Comparison of ENCODE assay signal across 24 mouse cellular contexts in genomic region chr17:82999710-83000109, GRCm38 (mm10).
DNase-seq lines count a peak whose midpoint lies in the region; ATAC-seq and TF ChIP-seq lines count a peak whose summit lies in the region.
"Had no signal": no experiment of that assay in that cellular context is flagged by ENCODE, and none has a peak within 500 bp of the region (broad histone marks: within the 10 kb centered on the region; RNA-seq: fewer than 3 reads in every experiment).

No protein-coding gene starts in this region.

- TF ChIP-seq POLR2A in testis, adult 2 months (IDR thresholded peaks at IDR 0.05; ENCODE audit: control insufficient read depth, low read depth, low read length), result no peak

- H3K4me3 ChIP-seq in kidney, embryonic 16.5 days (ENCODE audit: low read length), result no peak overlapping the region
- peak overlapping the region; percentile 32 for H3K4me3 ChIP-seq in testis, adult 2 months (ENCODE audit: control insufficient read depth, low read depth, low read length)
- H3K4me3 ChIP-seq: embryonic facial prominence, embryonic 12.5 days; embryonic facial prominence, embryonic 15.5 days; gastrocnemius, adult 2 months; hindbrain, embryonic 12.5 days; hindbrain, embryonic 15.5 days had no signal

- H3K9ac ChIP-seq in kidney, embryonic 16.5 days (replicated peaks; ENCODE audit: low read length), result no peak overlapping the region
- H3K9ac ChIP-seq: embryonic facial prominence, embryonic 12.5 days; embryonic facial prominence, embryonic 15.5 days; forebrain, postnatal 0 days; hindbrain, embryonic 12.5 days; hindbrain, embryonic 15.5 days had no signal

- no peak for DNase-seq in kidney, postnatal 36 days
- peak; percentile 22 to 25 for DNase-seq in kidney, postnatal 4 days
- DNase-seq in kidney, adult 9 months, result no peak
- DNase-seq in testis, postnatal 14 days (ENCODE audit: low spot score), result no peak
- DNase-seq: adrenal gland, adult 2 months; adrenal gland, postnatal 14 days; B cell, adult 2 months; cerebellum, adult 11 months; cerebellum, adult 2 months; cerebellum, adult 9-11 months; cerebellum, postnatal 25 days; forebrain, postnatal 0 days; gastrocnemius, adult 2 months; gastrocnemius, postnatal 14 days; heart, adult 11 months had no signal

- 41% methylated on average over 10 of the region's 10 CpGs for WGBS in kidney, embryonic 16.5 days

- H3K4me2 ChIP-seq in kidney, embryonic 16.5 days (replicated peaks; ENCODE audit: low read depth, low read length), result peak overlapping the region; percentile 2; the same call in 1 of the 2 replicates
- H3K4me2 ChIP-seq: embryonic facial prominence, embryonic 12.5 days; embryonic facial prominence, embryonic 15.5 days; heart, embryonic 11.5 days; hindbrain, embryonic 12.5 days; hindbrain, embryonic 15.5 days had no signal

- no peak for ATAC-seq in kidney, embryonic 16.5 days (ENCODE audit: low FRiP score, low TSS enrichment)
- ATAC-seq: forebrain, embryonic 14.5 days; forebrain, postnatal 0 days had no signal

- peaks cover 9% of the 10 kb centered on the region; the same call in 1 of the 2 replicates for H3K4me1 ChIP-seq in kidney, embryonic 16.5 days (ENCODE audit: insufficient read depth, low read length)
- peaks cover 2% of the 10 kb centered on the region for H3K4me1 ChIP-seq in testis, adult 2 months (ENCODE audit: control insufficient read depth, insufficient read depth, low read length)
- H3K4me1 ChIP-seq: embryonic facial prominence, embryonic 12.5 days; embryonic facial prominence, embryonic 15.5 days; hindbrain, embryonic 12.5 days; hindbrain, embryonic 15.5 days had no signal

- no peaks in the 10 kb centered on the region for H3K36me3 ChIP-seq in kidney, embryonic 16.5 days (ENCODE audit: insufficient read depth, low read length)
- H3K36me3 ChIP-seq in testis, adult 2 months (ENCODE audit: control insufficient read depth, insufficient read depth, low read length), result no peaks in the 10 kb centered on the region
- H3K36me3 ChIP-seq: embryonic facial prominence, embryonic 12.5 days; embryonic facial prominence, embryonic 15.5 days; G1E; hindbrain, embryonic 12.5 days; hindbrain, embryonic 15.5 days had no signal

- H3K27me3 ChIP-seq in kidney, embryonic 16.5 days (ENCODE audit: insufficient read depth, low read length), result no peaks in the 10 kb centered on the region
- no peaks in the 10 kb centered on the region for H3K27me3 ChIP-seq in testis, adult 2 months (ENCODE audit: control insufficient read depth, insufficient read depth, low read length)
- H3K27me3 ChIP-seq: embryonic facial prominence, embryonic 12.5 days; embryonic facial prominence, embryonic 15.5 days; hindbrain, embryonic 12.5 days; hindbrain, embryonic 15.5 days had no signal

- no peaks in the 10 kb centered on the region; the same call in 1 of the 2 replicates for H3K9me3 ChIP-seq in kidney, embryonic 16.5 days (ENCODE audit: low read length)
- H3K9me3 ChIP-seq: embryonic facial prominence, embryonic 12.5 days; embryonic facial prominence, embryonic 15.5 days; hindbrain, embryonic 12.5 days; hindbrain, embryonic 15.5 days had no signal

- no peak for TF ChIP-seq CTCF in testis, adult 2 months (IDR thresholded peaks at IDR 0.05; ENCODE audit: control insufficient read depth, insufficient read depth, insufficient replicate concordance, low read depth, low read length)

- no peak overlapping the region for H3K27ac ChIP-seq in kidney, embryonic 16.5 days (ENCODE audit: low read length)
- H3K27ac ChIP-seq in testis, adult 2 months (ENCODE audit: control insufficient read depth, insufficient read depth, low read depth, low read length), result no peak overlapping the region
- H3K27ac ChIP-seq: embryonic facial prominence, embryonic 12.5 days; embryonic facial prominence, embryonic 15.5 days; gastrocnemius, adult 2 months; hindbrain, embryonic 12.5 days; hindbrain, embryonic 15.5 days had no signal

Comparison
In these comparisons a context has a peak if more than half of its experiments do, and no peak if none do; other contexts are left out.
1. DNase-seq: peak in kidney, postnatal 4 days (2 of 2); none in kidney, postnatal 36 days (0 of 2), kidney, adult 9 months (single experiment) and testis, postnatal 14 days (single experiment).